Mouse (Mus musculus): ENCODE results near the gene Cntn5.

Gene Cntn5

GRCm38 (mm10) chr9:10457900-10458299, 446.7 kb downstream of the Cntn5 start:
- no peak overlapping the region for H3K4me3 ChIP-seq (replicated peaks; ENCODE audit: low read length)
- H3K36me3 ChIP-seq (ENCODE audit: insufficient read depth, low read length): no peaks in the 10 kb centered on the region
- H3K4me1 ChIP-seq (replicated peaks; ENCODE audit: low read depth, low read length): peaks cover 24% of the 10 kb centered on the region
- TF ChIP-seq CTCF (conservative IDR thresholded peaks at IDR 0.05; ENCODE audit: low read length) (no peak), NANOG (IDR thresholded peaks at IDR 0.05; ENCODE audit: borderline replicate concordance, low read length) (no peak), POU5F1 (IDR thresholded peaks at IDR 0.05; ENCODE audit: borderline replicate concordance, low read length) (no peak)
- no peaks in the 10 kb centered on the region for H3K9me3 ChIP-seq (ENCODE audit: low read length)
- H3K27me3 ChIP-seq (ENCODE audit: insufficient read depth, low read length): no peaks in the 10 kb centered on the region

GRCm38 (mm10) chr9:10448987-10449563, 455.5 kb downstream of the Cntn5 start:
- Histone ChIP-seq H3K27me3 (ENCODE audit: insufficient read depth, low read length) (no peaks in the 10 kb centered on the region), H3K36me3 (ENCODE audit: insufficient read depth, low read length) (peaks cover 4% of the 10 kb centered on the region; the same call in 1 of the 2 replicates), H3K4me1 (replicated peaks; ENCODE audit: low read depth, low read length) (peaks cover 29% of the 10 kb centered on the region), H3K9me3 (ENCODE audit: low read length) (peaks cover 3% of the 10 kb centered on the region; the same call in 1 of the 2 replicates), H3K4me3 (replicated peaks; ENCODE audit: low read length) (no peak overlapping the region)
- TF ChIP-seq NANOG (IDR thresholded peaks at IDR 0.05; ENCODE audit: borderline replicate concordance, low read length): peak; percentile 88
- no peak for TF ChIP-seq CTCF (conservative IDR thresholded peaks at IDR 0.05; ENCODE audit: low read length)
- peak; percentile 64; the same call in 1 of the 2 replicates for TF ChIP-seq POU5F1 (IDR thresholded peaks at IDR 0.05; ENCODE audit: borderline replicate concordance, low read length)

- Histone ChIP-seq H3K4me3 (replicated peaks; ENCODE audit: low read length) (no peak overlapping the region), H3K4me1 (replicated peaks; ENCODE audit: low read depth, low read length) (peaks cover 29% of the 10 kb centered on the region), H3K27me3 (ENCODE audit: insufficient read depth, low read length) (no peaks in the 10 kb centered on the region), H3K36me3 (ENCODE audit: insufficient read depth, low read length) (peaks cover 4% of the 10 kb centered on the region; the same call in 1 of the 2 replicates), H3K9me3 (ENCODE audit: low read length) (peaks cover 3% of the 10 kb centered on the region; the same call in 1 of the 2 replicates)
- TF ChIP-seq CTCF (conservative IDR thresholded peaks at IDR 0.05; ENCODE audit: low read length): no peak
- no peak for TF ChIP-seq POU5F1 (IDR thresholded peaks at IDR 0.05; ENCODE audit: borderline replicate concordance, low read length)
- TF ChIP-seq NANOG (IDR thresholded peaks at IDR 0.05; ENCODE audit: borderline replicate concordance, low read length): no peak
These were observed 457.2 kb downstream of the Cntn5 start for GRCm38 (mm10) chr9:10447220-10447837.

GRCm38 (mm10) chr9:10412075-10412474, 492.5 kb downstream of the Cntn5 start:
- H3K4me3 ChIP-seq (replicated peaks; ENCODE audit: low read length): no peak overlapping the region
- H3K27me3 ChIP-seq (ENCODE audit: insufficient read depth, low read length): no peaks in the 10 kb centered on the region
- H3K36me3 ChIP-seq (ENCODE audit: insufficient read depth, low read length): no peaks in the 10 kb centered on the region
- no peaks in the 10 kb centered on the region for H3K9me3 ChIP-seq (ENCODE audit: low read length)
- TF ChIP-seq CTCF (conservative IDR thresholded peaks at IDR 0.05; ENCODE audit: low read length): no peak
- TF ChIP-seq POU5F1 (IDR thresholded peaks at IDR 0.05; ENCODE audit: borderline replicate concordance, low read length): no peak
- no peak for TF ChIP-seq NANOG (IDR thresholded peaks at IDR 0.05; ENCODE audit: borderline replicate concordance, low read length)
- H3K4me1 ChIP-seq (replicated peaks; ENCODE audit: low read depth, low read length): no peaks in the 10 kb centered on the region

GRCm38 (mm10) chr9:10400099-10400498, 504.5 kb downstream of the Cntn5 start:
- Histone ChIP-seq H3K4me3 (replicated peaks; ENCODE audit: low read length) (no peak overlapping the region), H3K4me1 (replicated peaks; ENCODE audit: low read depth, low read length) (no peaks in the 10 kb centered on the region), H3K36me3 (ENCODE audit: insufficient read depth, low read length) (no peaks in the 10 kb centered on the region), H3K27me3 (ENCODE audit: insufficient read depth, low read length) (no peaks in the 10 kb centered on the region), H3K9me3 (ENCODE audit: low read length) (no peaks in the 10 kb centered on the region)
- TF ChIP-seq NANOG (IDR thresholded peaks at IDR 0.05; ENCODE audit: borderline replicate concordance, low read length) (no peak), POU5F1 (IDR thresholded peaks at IDR 0.05; ENCODE audit: borderline replicate concordance, low read length) (no peak), CTCF (conservative IDR thresholded peaks at IDR 0.05; ENCODE audit: low read length) (no peak)

GRCm38 (mm10) chr9:10389863-10390262, 514.7 kb downstream of the Cntn5 start:
- no peaks in the 10 kb centered on the region for H3K36me3 ChIP-seq (ENCODE audit: insufficient read depth, low read length)
- H3K4me3 ChIP-seq (replicated peaks; ENCODE audit: low read length): no peak overlapping the region
- no peaks in the 10 kb centered on the region for H3K9me3 ChIP-seq (ENCODE audit: low read length)
- H3K4me1 ChIP-seq (replicated peaks; ENCODE audit: low read depth, low read length): no peaks in the 10 kb centered on the region
- TF ChIP-seq NANOG (IDR thresholded peaks at IDR 0.05; ENCODE audit: borderline replicate concordance, low read length) (no peak), POU5F1 (IDR thresholded peaks at IDR 0.05; ENCODE audit: borderline replicate concordance, low read length) (no peak), CTCF (conservative IDR thresholded peaks at IDR 0.05; ENCODE audit: low read length) (no peak)
- no peaks in the 10 kb centered on the region for H3K27me3 ChIP-seq (ENCODE audit: insufficient read depth, low read length)

GRCm38 (mm10) chr9:10384455-10384854, 520.1 kb downstream of the Cntn5 start:
- Histone ChIP-seq H3K4me3 (replicated peaks; ENCODE audit: low read length) (no peak overlapping the region), H3K27me3 (ENCODE audit: insufficient read depth, low read length) (no peaks in the 10 kb centered on the region), H3K9me3 (ENCODE audit: low read length) (no peaks in the 10 kb centered on the region), H3K36me3 (ENCODE audit: insufficient read depth, low read length) (no peaks in the 10 kb centered on the region), H3K4me1 (replicated peaks; ENCODE audit: low read depth, low read length) (no peaks in the 10 kb centered on the region)
- TF ChIP-seq NANOG (IDR thresholded peaks at IDR 0.05; ENCODE audit: borderline replicate concordance, low read length) (no peak), POU5F1 (IDR thresholded peaks at IDR 0.05; ENCODE audit: borderline replicate concordance, low read length) (no peak), CTCF (conservative IDR thresholded peaks at IDR 0.05; ENCODE audit: low read length) (no peak)

- H3K36me3 ChIP-seq (ENCODE audit: insufficient read depth, low read length): no peaks in the 10 kb centered on the region
- H3K4me3 ChIP-seq (replicated peaks; ENCODE audit: low read length): no peak overlapping the region
- TF ChIP-seq CTCF (conservative IDR thresholded peaks at IDR 0.05; ENCODE audit: low read length) (peak; percentile 80), NANOG (IDR thresholded peaks at IDR 0.05; ENCODE audit: borderline replicate concordance, low read length) (no peak)
- H3K4me1 ChIP-seq (replicated peaks; ENCODE audit: low read depth, low read length): no peaks in the 10 kb centered on the region
- no peaks in the 10 kb centered on the region for H3K27me3 ChIP-seq (ENCODE audit: insufficient read depth, low read length)
- no peaks in the 10 kb centered on the region for H3K9me3 ChIP-seq (ENCODE audit: low read length)
These were observed 521.4 kb downstream of the Cntn5 start for GRCm38 (mm10) chr9:10383140-10383539.
